In genomic region chr11:97994539-97995100, GRCm38 (mm10) we compare ENCODE assay signal across 7 mouse cellular contexts. TPM values are rescaled to one million over a fixed set of nuclear protein-coding genes. Genes with fewer than 3 reads are reported as not detected.
DNase-seq lines count a peak whose midpoint lies in the region; ATAC-seq and TF ChIP-seq lines count a peak whose summit lies in the region.

No protein-coding gene starts in this region.

- peak; percentile 35; the same call in 1 of the 2 replicates for ATAC-seq in heart, embryonic 16.5 days (replicated peaks; ENCODE audit: extremely low read depth, insufficient read depth, low FRiP score)
- peak; percentile 82 for ATAC-seq in megakaryocyte progenitor cell, adult 5-6 weeks (replicated peaks; ENCODE audit: poor library complexity)

- peak; percentile 90 for DNase-seq in ES-E14 (ENCODE audit: low read depth, low spot score)
- peak; percentile 85 to 92 for DNase-seq in kidney, postnatal 25 days
- peak; percentile 76 for DNase-seq in spleen, adult 12 weeks (ENCODE audit: low spot score)

- peak overlapping the region; percentile 55; the same call in 1 of the 2 replicates for H3K9ac ChIP-seq in ES-E14 (ENCODE audit: insufficient read depth, low read depth, low read length, poor library complexity, severe bottlenecking)
- peak overlapping the region; percentile 71 for H3K9ac ChIP-seq in heart, embryonic 16.5 days (ENCODE audit: low read length)

- H3K4me1 ChIP-seq in ES-E14 (ENCODE audit: control insufficient read depth in 2 of 2, insufficient read depth in 2 of 2, low read length in 2 of 2, poor library complexity in 1 of 2): peaks cover 0 to 9% of the 10 kb centered on the region in 2 experiments; a peak in 2 of 4 replicates
- H3K4me1 ChIP-seq in bone marrow, adult 2 months (ENCODE audit: control insufficient read depth, insufficient read depth, low read length): peaks cover 6% of the 10 kb centered on the region
- H3K4me1 ChIP-seq in embryonic fibroblast, embryonic 13.5 days (ENCODE audit: control insufficient read depth, insufficient read depth, low read length): peaks cover 3% of the 10 kb centered on the region; the same call in 1 of the 2 replicates
- H3K4me1 ChIP-seq in heart, embryonic 16.5 days (ENCODE audit: control insufficient read depth, insufficient read depth, low read length): peaks cover 12% of the 10 kb centered on the region

- H3K36me3 ChIP-seq in ES-E14 (ENCODE audit: control insufficient read depth, insufficient read depth, low read length, poor library complexity, severe bottlenecking): no peaks in the 10 kb centered on the region
- H3K36me3 ChIP-seq in heart, embryonic 16.5 days (ENCODE audit: control insufficient read depth, insufficient read depth): no peaks in the 10 kb centered on the region

- peak; percentile 50; the same call in 1 of the 2 replicates for TF ChIP-seq POLR2A in bone marrow, adult 2 months (IDR thresholded peaks at IDR 0.05; ENCODE audit: borderline replicate concordance, control insufficient read depth, low read depth, low read length)
- TF ChIP-seq POLR2A in embryonic fibroblast, embryonic 13.5 days (IDR thresholded peaks at IDR 0.05; ENCODE audit: low read depth, low read length): no peak

- H3K9me3 ChIP-seq in ES-E14 (ENCODE audit: control insufficient read depth, insufficient read depth, low read depth, low read length): no peaks in the 10 kb centered on the region
- no peaks in the 10 kb centered on the region for H3K9me3 ChIP-seq in heart, embryonic 16.5 days (replicated peaks; ENCODE audit: control insufficient read depth, low read length)

- H3K27ac ChIP-seq in ES-E14 (ENCODE audit: insufficient read depth, low read depth, low read length, poor library complexity, severe bottlenecking): no peak overlapping the region
- peak overlapping the region; percentile 70 for H3K27ac ChIP-seq in bone marrow, adult 2 months (ENCODE audit: control insufficient read depth, insufficient read depth, low read depth, low read length, poor library complexity)
- no peak overlapping the region for H3K27ac ChIP-seq in embryonic fibroblast, embryonic 13.5 days (ENCODE audit: insufficient read depth, low read length)
- 0 out of 2 replicates have a peak overlapping the region, but pooled peaks have one; percentile 18 for H3K27ac ChIP-seq in heart, embryonic 16.5 days (ENCODE audit: low read length)

- peak overlapping the region; percentile 65 to 79 for H3K4me3 ChIP-seq in ES-E14 (ENCODE audit: insufficient read depth in 1 of 2, low read depth in 1 of 2, low read length in 2 of 2, poor library complexity in 1 of 2, severe bottlenecking in 1 of 2)
- peak overlapping the region; percentile 75 for H3K4me3 ChIP-seq in bone marrow, adult 2 months (replicated peaks; ENCODE audit: control insufficient read depth, low read depth, low read length)
- peak overlapping the region; percentile 45; the same call in 1 of the 2 replicates for H3K4me3 ChIP-seq in embryonic fibroblast, embryonic 13.5 days (ENCODE audit: insufficient read depth, low read length)
- H3K4me3 ChIP-seq in heart, embryonic 16.5 days (ENCODE audit: low read length): peak overlapping the region; percentile 59

- H3K27me3 ChIP-seq in heart, embryonic 16.5 days (ENCODE audit: control insufficient read depth, insufficient read depth, low read length): peaks cover 3% of the 10 kb centered on the region

- in situ Hi-C loops in ES-E14 (cut with MboI; ENCODE audit: low sequenced_read_pairs in 2 of 2, unreplicated experiment in 2 of 2): no loop called here

- peak overlapping the region; percentile 83 for H3K4me2 ChIP-seq in heart, embryonic 16.5 days (ENCODE audit: low read depth, low read length)

- WGBS in bone marrow, adult 2 months: 1% methylated on average over 13 of the region's 13 CpGs
- 3% methylated on average over 13 of the region's 13 CpGs for WGBS in heart, embryonic 16.5 days

- TF ChIP-seq CTCF in bone marrow, adult 2 months (IDR thresholded peaks at IDR 0.05; ENCODE audit: control insufficient read depth, insufficient read depth, low read length): peak; percentile 87
- TF ChIP-seq CTCF in embryonic fibroblast, embryonic 13.5 days (IDR thresholded peaks at IDR 0.05; ENCODE audit: borderline replicate concordance, insufficient read depth, low read length): peak; percentile 53; the same call in 1 of the 2 replicates

TF ChIP-seq in ES-E14, 5 proteins besides CTCF, POLR2A, EP300 and RAD21:
- TF ChIP-seq ZNF384 (IDR thresholded peaks at IDR 0.05; ENCODE audit: low read depth, low read length): no peak
- no peak for TF ChIP-seq ZC3H11A (IDR thresholded peaks at IDR 0.05; ENCODE audit: borderline replicate concordance, low read depth, low read length)
- TF ChIP-seq HCFC1 (IDR thresholded peaks at IDR 0.05; ENCODE audit: borderline replicate concordance, insufficient read depth, low read length): no peak
- TF ChIP-seq MAFK (IDR thresholded peaks at IDR 0.05; ENCODE audit: insufficient read depth, low read depth, low read length): no peak
- TF ChIP-seq CHD2 (IDR thresholded peaks at IDR 0.05; ENCODE audit: low read depth, low read length): no peak

RNA-seq across cellular contexts. Expression of gene Arl5c, which starts 1.4 kb away (rescaled TPM):
- 2.9 and 4.4 TPM in 2 replicates for total RNA-seq in ES-E14 (2012; rRNA removed)
- polyA plus RNA-seq in bone marrow, adult 2 months (2011; ENCODE audit: insufficient read depth, insufficient read length, low replicate concordance, missing spikeins): 33.1 and 47.3 TPM in 2 replicates
- 2.2 and 3.8 TPM in 2 replicates for polyA plus RNA-seq in embryonic fibroblast, embryonic 13.5 days (2011; ENCODE audit: insufficient read length, low read depth, missing spikeins)
- polyA plus RNA-seq in heart, embryonic 16.5 days (2015; fragmentation: Nextera tagmentation; extraction: Ambion mirVana): 7.7 and 13.2 TPM in 2 replicates
- total RNA-seq in megakaryocyte progenitor cell, adult 5-6 weeks (2015): 3.9 and 6.1 TPM in 2 replicates
- 2.5 and 7.6 TPM in 2 replicates for total RNA-seq in megakaryocyte progenitor cell, adult 5-6 weeks (2017)

RNA-seq across cellular contexts. Expression of gene Plxdc1, which starts 8.4 kb away (rescaled TPM):
- total RNA-seq in ES-E14 (2012; rRNA removed): 2.5 and 4.3 TPM in 2 replicates
- polyA plus RNA-seq in bone marrow, adult 2 months (2011; ENCODE audit: insufficient read depth, insufficient read length, low replicate concordance, missing spikeins): 2.0 and 11.9 TPM in 2 replicates
- polyA plus RNA-seq in embryonic fibroblast, embryonic 13.5 days (2011; ENCODE audit: insufficient read length, low read depth, missing spikeins): 0.68 and 0.86 TPM in 2 replicates
- 1.8 and 2.6 TPM in 2 replicates for polyA plus RNA-seq in heart, embryonic 16.5 days (2015; fragmentation: Nextera tagmentation; extraction: Ambion mirVana)
- total RNA-seq in megakaryocyte progenitor cell, adult 5-6 weeks (2015): 2.3 and 3.0 TPM in 2 replicates
- total RNA-seq in megakaryocyte progenitor cell, adult 5-6 weeks (2017): 0.92 and 1.0 TPM in 2 replicates

RNA-seq across cellular contexts. Expression of gene Cacnb1, which starts 28.2 kb away (rescaled TPM):
- 6.2 and 12.0 TPM in 2 replicates for total RNA-seq in ES-E14 (2012; rRNA removed)
- 4.6 and 5.3 TPM in 2 replicates for polyA plus RNA-seq in bone marrow, adult 2 months (2011; ENCODE audit: insufficient read depth, insufficient read length, low replicate concordance, missing spikeins)
- 4.9 and 7.1 TPM in 2 replicates for polyA plus RNA-seq in embryonic fibroblast, embryonic 13.5 days (2011; ENCODE audit: insufficient read length, low read depth, missing spikeins)
- 6.3 and 6.7 TPM in 2 replicates for polyA plus RNA-seq in heart, embryonic 16.5 days (2015; fragmentation: Nextera tagmentation; extraction: Ambion mirVana)
- total RNA-seq in megakaryocyte progenitor cell, adult 5-6 weeks (2015): 0.17 and 1.2 TPM in 2 replicates
- total RNA-seq in megakaryocyte progenitor cell, adult 5-6 weeks (2017): 0.41 and 0.92 TPM in 2 replicates

RNA-seq across cellular contexts. Expression of gene Rpl19, which starts 31.9 kb away (rescaled TPM):
- 3,222 and 3,264 TPM in 2 replicates for total RNA-seq in ES-E14 (2012; rRNA removed)
- 864 and 1,335 TPM in 2 replicates for polyA plus RNA-seq in bone marrow, adult 2 months (2011; ENCODE audit: insufficient read depth, insufficient read length, low replicate concordance, missing spikeins)
- polyA plus RNA-seq in embryonic fibroblast, embryonic 13.5 days (2011; ENCODE audit: insufficient read length, low read depth, missing spikeins): 1,914 and 2,034 TPM in 2 replicates
- polyA plus RNA-seq in heart, embryonic 16.5 days (2015; fragmentation: Nextera tagmentation; extraction: Ambion mirVana): 596 and 670 TPM in 2 replicates
- total RNA-seq in megakaryocyte progenitor cell, adult 5-6 weeks (2015): 3,659 and 3,794 TPM in 2 replicates
- 1,648 and 1,816 TPM in 2 replicates for total RNA-seq in megakaryocyte progenitor cell, adult 5-6 weeks (2017)

RNA-seq across cellular contexts. Expression of gene Stac2, which starts 58.6 kb away (rescaled TPM):
- 2.1 and 3.8 TPM in 2 replicates for total RNA-seq in ES-E14 (2012; rRNA removed)
- polyA plus RNA-seq in bone marrow, adult 2 months (2011; ENCODE audit: insufficient read depth, insufficient read length, low replicate concordance, missing spikeins): 0.52 and 1.0 TPM in 2 replicates
- 1.7 and 1.9 TPM in 2 replicates for polyA plus RNA-seq in embryonic fibroblast, embryonic 13.5 days (2011; ENCODE audit: insufficient read length, low read depth, missing spikeins)
- polyA plus RNA-seq in heart, embryonic 16.5 days (2015; fragmentation: Nextera tagmentation; extraction: Ambion mirVana): 0.62 and 0.75 TPM in 2 replicates
- not detected in 2 replicates for total RNA-seq in megakaryocyte progenitor cell, adult 5-6 weeks (2015)
- not detected in 2 replicates for total RNA-seq in megakaryocyte progenitor cell, adult 5-6 weeks (2017)

Comparison
In these comparisons a context has a peak if more than half of its experiments do, and no peak if none do; other contexts are left out.
1. H3K27ac ChIP-seq: peak in bone marrow, adult 2 months (single experiment) and heart, embryonic 16.5 days (single experiment); none in ES-E14 (single experiment) and embryonic fibroblast, embryonic 13.5 days (single experiment).
2. Peak in every context shown above with its lines, with median percentiles within 50 percentile points of each other: DNase-seq and H3K4me3 ChIP-seq.